Mouse (Mus musculus): ENCODE data around the gene Hist1h2ap. TPM values are rescaled to one million over a fixed set of nuclear protein-coding genes. Genes with fewer than 3 reads are reported as not detected.
"Not testable (repeated sequence)": the region's sequence is repeated elsewhere in the genome, so short reads cannot be mapped to it uniquely, and the experiment has no call there.

Gene Hist1h2ap
- polyA plus RNA-seq, 1 experiment from 2014 or later, result 1,778 TPM

DNA sequence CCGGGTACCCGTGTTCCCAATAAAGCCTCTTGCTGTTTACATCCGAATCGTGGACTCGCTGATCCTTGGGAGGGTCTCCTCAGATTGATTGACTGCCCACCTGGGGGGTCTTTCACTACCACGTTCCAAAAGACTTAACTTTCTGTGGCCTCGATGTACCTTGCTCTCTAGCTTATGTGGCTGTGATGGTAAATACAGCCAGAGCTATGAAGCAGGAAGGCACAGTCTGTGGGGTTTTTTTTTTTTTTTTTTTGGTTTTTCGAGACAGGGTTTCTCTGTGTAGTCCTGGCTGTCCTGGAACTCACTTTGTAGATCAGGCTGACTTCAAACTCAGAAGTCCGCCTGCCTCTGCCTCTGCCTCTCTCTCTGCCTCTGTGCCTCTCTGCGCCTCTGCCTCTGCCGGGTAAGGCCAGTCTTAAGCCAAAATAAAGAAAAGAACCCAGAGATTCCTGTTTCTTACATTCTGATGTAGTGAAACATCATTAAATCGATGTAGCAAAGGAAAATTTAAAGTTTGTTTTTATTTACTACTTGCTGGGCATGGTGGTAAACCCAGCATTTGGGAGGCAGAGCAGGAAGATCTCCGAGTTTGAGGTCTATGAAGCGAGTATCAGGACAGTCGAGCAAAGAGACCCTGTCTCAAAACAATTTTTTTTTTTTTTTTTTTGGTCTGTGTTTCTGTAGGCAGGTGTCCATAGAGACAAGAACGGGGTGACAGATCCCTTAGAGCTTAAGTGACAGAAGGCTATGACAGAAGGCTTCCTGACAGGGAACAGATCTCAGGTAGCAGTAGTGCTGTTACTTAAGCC is 13.0 kb downstream of the Hist1h2ap start:
- H3K36me3 ChIP-seq (ENCODE audit: control insufficient read depth, insufficient read depth); H3K9ac ChIP-seq (ENCODE audit: low read length); H3K27me3 ChIP-seq (ENCODE audit: control insufficient read depth, insufficient read depth, low read length); H3K4me1 ChIP-seq (ENCODE audit: control insufficient read depth, insufficient read depth, low read length); ATAC-seq (replicated peaks; ENCODE audit: extremely low read depth, insufficient read depth, low FRiP score); H3K9me3 ChIP-seq (replicated peaks; ENCODE audit: control insufficient read depth, low read length); H3K4me3 ChIP-seq (ENCODE audit: low read length); H3K4me2 ChIP-seq (ENCODE audit: low read depth, low read length); H3K27ac ChIP-seq (ENCODE audit: low read length): not testable (repeated sequence)
- whole genome bisulfite sequencing, result 83% methylated on average over 6 of the region's 16 CpGs

DNA sequence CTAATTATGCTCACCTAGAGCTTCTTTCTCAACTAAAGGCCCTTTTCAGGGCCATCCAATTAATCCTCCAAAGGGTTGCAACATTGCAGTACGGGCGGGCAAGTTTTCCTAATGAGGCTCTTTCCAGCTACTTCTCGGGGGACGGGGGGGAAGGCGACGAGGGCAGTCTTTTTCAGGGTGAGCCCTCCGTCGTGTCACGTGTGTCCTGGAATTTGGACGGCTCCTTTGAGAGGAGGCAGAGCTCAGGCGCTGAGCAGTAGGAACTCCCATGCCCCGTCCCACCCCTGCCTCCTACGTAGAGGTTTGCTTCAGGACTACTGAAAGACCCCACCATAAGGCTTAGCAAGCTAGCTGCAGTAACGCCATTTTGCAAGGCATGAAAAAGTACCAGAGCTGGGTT is 21.2 kb downstream of the Hist1h2ap start:
- H3K9me3 ChIP-seq (replicated peaks; ENCODE audit: control insufficient read depth, low read length); H3K4me1 ChIP-seq (ENCODE audit: control insufficient read depth, insufficient read depth, low read length); H3K27ac ChIP-seq (ENCODE audit: low read length); H3K9ac ChIP-seq (ENCODE audit: low read length); H3K36me3 ChIP-seq (ENCODE audit: control insufficient read depth, insufficient read depth); H3K27me3 ChIP-seq (ENCODE audit: control insufficient read depth, insufficient read depth, low read length): not testable (repeated sequence)
- WGBS, result 2% methylated on average over 13 of the region's 14 CpGs
- H3K4me2 ChIP-seq (ENCODE audit: low read depth, low read length), result peak overlapping the region; percentile 45; the same call in 1 of the 2 replicates
- 0 out of 2 replicates have a peak overlapping the region, but pooled peaks have one; percentile 14 for H3K4me3 ChIP-seq (ENCODE audit: low read length)
- ATAC-seq (replicated peaks; ENCODE audit: extremely low read depth, insufficient read depth, low FRiP score), result peak; percentile 41

DNA sequence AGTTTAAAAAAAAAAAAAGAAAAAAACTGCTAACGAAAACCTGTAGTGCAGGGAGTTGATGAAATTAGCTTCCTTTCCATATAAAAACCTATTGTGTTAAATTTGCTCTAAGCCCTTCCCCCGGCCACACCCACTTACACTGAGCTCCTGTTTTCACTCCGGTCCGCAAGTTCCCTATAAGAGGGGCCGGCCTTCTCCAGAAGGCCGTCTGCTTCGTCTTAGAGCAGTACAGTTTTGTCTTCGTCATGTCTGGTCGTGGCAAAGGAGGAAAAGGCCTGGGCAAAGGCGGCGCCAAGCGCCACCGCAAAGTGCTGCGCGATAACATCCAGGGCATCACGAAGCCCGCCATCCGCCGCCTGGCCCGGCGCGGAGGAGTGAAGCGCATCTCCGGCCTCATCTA is 21.8 kb downstream of the Hist1h2ap start, which contains the start of gene Hist1h4m:
Gene Hist1h4m (plus strand): TSS at position 208 of the 400 bp plus-strand sequence.
- peak within 1 kb of the TSS; percentile 45; the same call in 1 of the 2 replicates for H3K4me2 ChIP-seq (ENCODE audit: low read depth, low read length)
- not testable (repeated sequence) for H3K27ac ChIP-seq (ENCODE audit: low read length); H3K36me3 ChIP-seq (ENCODE audit: control insufficient read depth, insufficient read depth); H3K27me3 ChIP-seq (ENCODE audit: control insufficient read depth, insufficient read depth, low read length); H3K9me3 ChIP-seq (replicated peaks; ENCODE audit: control insufficient read depth, low read length); H3K4me1 ChIP-seq (ENCODE audit: control insufficient read depth, insufficient read depth, low read length); H3K9ac ChIP-seq (ENCODE audit: low read length)
- 0 out of 2 replicates have a peak within 1 kb of the TSS, but pooled peaks have one; percentile 14 for H3K4me3 ChIP-seq (ENCODE audit: low read length)
- peak; percentile 55 for ATAC-seq (replicated peaks; ENCODE audit: extremely low read depth, insufficient read depth, low FRiP score)
- WGBS, result no CpG with 5 or more reads among the region's 24 CpGs

DNA sequence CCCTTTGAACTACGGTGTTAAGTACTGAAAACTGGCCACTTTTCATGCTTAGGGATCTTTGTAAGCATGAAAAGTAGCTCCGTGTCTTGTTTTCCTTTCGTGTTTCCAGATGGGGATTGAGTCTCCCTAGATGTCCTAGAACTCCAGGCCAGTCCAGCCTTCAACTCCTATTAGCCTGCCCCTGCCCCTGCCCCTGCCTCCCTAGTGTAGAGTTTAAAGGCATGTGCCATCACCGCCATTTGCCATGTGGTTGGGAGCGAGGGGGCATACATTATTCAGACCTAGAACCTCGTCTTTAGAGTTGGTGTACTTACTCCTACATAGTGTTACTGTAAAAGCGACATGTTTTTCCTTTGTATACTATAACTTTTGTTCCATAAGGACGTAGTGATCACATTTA is 22.2 kb downstream of the Hist1h2ap start:
- not testable (repeated sequence) for H3K36me3 ChIP-seq (ENCODE audit: control insufficient read depth, insufficient read depth); H3K4me2 ChIP-seq (ENCODE audit: low read depth, low read length); H3K4me1 ChIP-seq (ENCODE audit: control insufficient read depth, insufficient read depth, low read length); H3K4me3 ChIP-seq (ENCODE audit: low read length); ATAC-seq (replicated peaks; ENCODE audit: extremely low read depth, insufficient read depth, low FRiP score); H3K27ac ChIP-seq (ENCODE audit: low read length); H3K9me3 ChIP-seq (replicated peaks; ENCODE audit: control insufficient read depth, low read length); H3K27me3 ChIP-seq (ENCODE audit: control insufficient read depth, insufficient read depth, low read length); H3K9ac ChIP-seq (ENCODE audit: low read length)
- WGBS, result no CpG with 5 or more reads among the region's 8 CpGs

DNA sequence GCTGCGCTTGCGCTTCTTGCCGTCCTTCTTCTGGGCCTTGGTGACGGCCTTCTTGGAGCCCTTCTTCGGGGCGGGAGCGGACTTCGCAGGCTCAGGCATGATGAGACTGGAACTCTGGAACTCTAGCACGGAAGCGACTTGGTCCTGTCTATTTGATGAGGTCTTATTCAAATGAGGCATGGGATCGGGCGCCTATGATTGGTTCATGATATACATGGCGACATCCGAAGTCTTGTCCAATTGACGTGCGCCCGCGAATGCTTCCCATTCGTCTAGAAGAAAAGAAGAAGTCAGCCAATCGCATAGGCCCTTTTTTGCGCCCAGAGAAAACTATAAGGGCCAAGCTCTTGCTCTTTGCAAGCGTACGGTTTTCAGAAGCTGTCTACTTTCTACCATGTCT is 23.2 kb downstream of the Hist1h2ap start, which contains the start of the genes Hist1h2bq and Hist1h2ao:
Gene Hist1h2bq (minus strand): TSS at position 125 of the 400 bp plus-strand sequence.
Gene Hist1h2ao (plus strand): TSS at position 393 of the 400 bp plus-strand sequence.
- H3K4me1 ChIP-seq (ENCODE audit: control insufficient read depth, insufficient read depth, low read length); H3K4me2 ChIP-seq (ENCODE audit: low read depth, low read length); H3K27ac ChIP-seq (ENCODE audit: low read length); H3K36me3 ChIP-seq (ENCODE audit: control insufficient read depth, insufficient read depth); H3K9ac ChIP-seq (ENCODE audit: low read length); H3K9me3 ChIP-seq (replicated peaks; ENCODE audit: control insufficient read depth, low read length); H3K27me3 ChIP-seq (ENCODE audit: control insufficient read depth, insufficient read depth, low read length); H3K4me3 ChIP-seq (ENCODE audit: low read length): not testable (repeated sequence)
- no CpG with 5 or more reads among the region's 23 CpGs for WGBS
- ATAC-seq (replicated peaks; ENCODE audit: extremely low read depth, insufficient read depth, low FRiP score), result peak; percentile 94

DNA sequence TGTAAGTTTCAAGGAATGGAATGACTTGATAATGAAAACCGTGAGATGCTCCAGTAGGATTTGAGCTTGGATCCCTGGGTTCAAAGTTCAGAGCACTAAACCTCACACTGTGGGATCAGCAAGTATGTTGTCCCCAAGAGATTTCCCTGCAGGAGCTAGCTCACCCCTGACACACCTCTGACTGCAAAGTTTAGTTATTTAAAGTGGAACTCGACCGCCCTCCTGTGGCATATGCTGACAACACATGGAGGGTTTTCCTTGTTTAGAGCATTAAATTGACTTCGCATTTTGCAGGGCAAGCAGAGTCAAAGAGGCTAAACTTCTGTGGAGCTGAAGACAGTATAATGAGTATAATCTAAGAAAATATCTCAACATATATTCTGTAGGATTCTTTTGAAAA is 30.2 kb downstream of the Hist1h2ap start:
- not testable (repeated sequence) for H3K9ac ChIP-seq (ENCODE audit: low read length); H3K4me2 ChIP-seq (ENCODE audit: low read depth, low read length); H3K4me3 ChIP-seq (ENCODE audit: low read length); H3K36me3 ChIP-seq (ENCODE audit: control insufficient read depth, insufficient read depth); H3K27ac ChIP-seq (ENCODE audit: low read length); H3K9me3 ChIP-seq (replicated peaks; ENCODE audit: control insufficient read depth, low read length); H3K4me1 ChIP-seq (ENCODE audit: control insufficient read depth, insufficient read depth, low read length); H3K27me3 ChIP-seq (ENCODE audit: control insufficient read depth, insufficient read depth, low read length); ATAC-seq (replicated peaks; ENCODE audit: extremely low read depth, insufficient read depth, low FRiP score)
- no CpG with 5 or more reads among the region's 4 CpGs for WGBS

DNA sequence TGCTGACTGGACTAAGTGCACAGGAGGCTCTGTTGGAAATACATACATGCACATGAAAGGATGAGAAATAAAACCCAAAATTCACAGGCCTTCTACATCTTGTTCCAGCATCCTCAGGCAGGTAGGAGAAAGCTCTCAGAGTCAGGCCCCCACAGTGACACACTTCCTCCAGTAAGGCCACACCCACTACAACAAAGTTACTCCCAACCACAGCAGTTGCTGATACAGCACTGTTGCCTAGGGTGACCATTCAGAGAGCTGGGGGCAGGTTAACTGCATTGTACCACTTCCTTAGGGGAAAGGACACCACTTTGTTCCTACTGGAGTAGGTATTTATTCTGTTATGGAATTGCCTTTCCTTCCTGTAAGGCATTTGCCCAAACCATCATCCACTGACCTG is 36.1 kb downstream of the Hist1h2ap start:
- not testable (repeated sequence) for H3K4me2 ChIP-seq (ENCODE audit: low read depth, low read length); H3K9ac ChIP-seq (ENCODE audit: low read length); H3K36me3 ChIP-seq (ENCODE audit: control insufficient read depth, insufficient read depth); H3K27ac ChIP-seq (ENCODE audit: low read length); H3K4me1 ChIP-seq (ENCODE audit: control insufficient read depth, insufficient read depth, low read length); ATAC-seq (replicated peaks; ENCODE audit: extremely low read depth, insufficient read depth, low FRiP score); H3K9me3 ChIP-seq (replicated peaks; ENCODE audit: control insufficient read depth, low read length); H3K4me3 ChIP-seq (ENCODE audit: low read length); H3K27me3 ChIP-seq (ENCODE audit: control insufficient read depth, insufficient read depth, low read length)

DNA sequence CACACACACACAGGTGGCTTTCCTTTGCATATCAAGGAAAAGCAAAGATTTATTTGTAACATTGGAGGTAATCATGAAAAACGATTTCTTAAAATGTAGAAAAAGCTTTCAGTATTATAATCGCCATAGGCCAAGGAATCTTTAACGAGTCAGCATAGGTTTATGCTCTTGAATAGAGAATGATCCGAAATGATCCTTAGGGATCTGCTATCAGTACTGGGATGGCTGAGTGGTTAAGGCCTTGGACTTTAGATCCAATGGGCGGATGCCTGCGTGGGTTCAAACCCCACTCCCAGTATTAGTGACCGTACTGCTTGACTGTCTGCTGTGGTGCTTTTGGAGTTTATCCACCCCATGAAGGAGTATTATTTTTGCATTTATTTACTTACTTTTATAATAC is 37.7 kb downstream of the Hist1h2ap start:
- H3K27ac ChIP-seq (ENCODE audit: low read length), result no peak overlapping the region
- 90% methylated on average over 7 of the region's 7 CpGs for WGBS
- H3K4me2 ChIP-seq (ENCODE audit: low read depth, low read length), result no peak overlapping the region
- no peak overlapping the region for H3K9ac ChIP-seq (ENCODE audit: low read length)
- no peaks in the 10 kb centered on the region for H3K27me3 ChIP-seq (ENCODE audit: control insufficient read depth, insufficient read depth, low read length)
- no peak for ATAC-seq (replicated peaks; ENCODE audit: extremely low read depth, insufficient read depth, low FRiP score)
- H3K36me3 ChIP-seq (ENCODE audit: control insufficient read depth, insufficient read depth), result no peaks in the 10 kb centered on the region
- H3K9me3 ChIP-seq (replicated peaks; ENCODE audit: control insufficient read depth, low read length), result no peaks in the 10 kb centered on the region
- H3K4me3 ChIP-seq (ENCODE audit: low read length), result no peak overlapping the region
- H3K4me1 ChIP-seq (ENCODE audit: control insufficient read depth, insufficient read depth, low read length), result peaks cover 4% of the 10 kb centered on the region

DNA sequence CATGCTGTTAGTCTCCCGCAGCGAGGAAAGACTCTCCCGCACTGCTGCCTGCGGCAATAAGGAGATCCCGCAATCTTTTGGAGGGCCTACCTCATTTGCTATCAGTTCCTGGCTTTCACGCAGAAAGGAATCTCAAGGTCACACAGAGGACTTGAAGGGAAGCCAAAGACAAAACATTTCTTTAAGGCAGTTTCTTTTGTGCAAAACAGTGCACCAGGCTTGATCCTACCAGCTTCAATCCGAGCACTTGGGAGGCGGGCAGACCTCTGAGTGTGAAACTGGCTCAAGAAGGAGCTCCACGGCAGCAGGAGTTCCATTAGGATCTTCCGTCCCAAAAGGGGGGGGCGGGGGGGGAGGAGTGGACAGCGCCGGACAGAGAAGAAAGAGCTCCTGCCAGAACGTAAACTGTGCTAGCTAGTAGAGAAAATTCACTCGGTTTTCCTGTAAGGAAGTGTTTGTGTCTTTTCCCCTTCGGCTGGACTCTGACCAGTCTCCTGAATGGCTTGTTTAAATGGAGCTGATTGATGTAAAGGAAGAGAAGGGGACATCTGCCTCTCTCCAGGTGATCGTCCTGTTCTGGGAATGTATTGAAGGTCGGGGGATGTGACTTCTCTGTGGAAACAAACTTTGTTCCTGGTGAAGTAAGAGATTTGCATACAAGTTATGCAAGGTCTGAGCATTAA is 42.6 kb downstream of the Hist1h2ap start:
- Histone ChIP-seq H3K27ac (ENCODE audit: low read length) (0 out of 2 replicates have a peak overlapping the region, but pooled peaks have one; percentile 42), H3K4me1 (ENCODE audit: control insufficient read depth, insufficient read depth, low read length) (peaks cover 12% of the 10 kb centered on the region), H3K9me3 (replicated peaks; ENCODE audit: control insufficient read depth, low read length) (no peaks in the 10 kb centered on the region), H3K4me2 (ENCODE audit: low read depth, low read length) (peak overlapping the region; percentile 74), H3K9ac (ENCODE audit: low read length) (peak overlapping the region; percentile 67), H3K36me3 (ENCODE audit: control insufficient read depth, insufficient read depth) (no peaks in the 10 kb centered on the region), H3K27me3 (ENCODE audit: control insufficient read depth, insufficient read depth, low read length) (no peaks in the 10 kb centered on the region), H3K4me3 (ENCODE audit: low read length) (peak overlapping the region; percentile 47)
- no peak for ATAC-seq (replicated peaks; ENCODE audit: extremely low read depth, insufficient read depth, low FRiP score)
- 9% methylated on average over 17 of the region's 18 CpGs for WGBS
